Mouse (Mus musculus) ovary, adult 2 months (tissue): ENCODE measurements around the gene Ppil3. TPM values are rescaled to one million over a fixed set of nuclear protein-coding genes. Genes with fewer than 3 reads are reported as not detected.

Experiments
- polyA plus RNA-seq: library from polyadenylated mRNA; depleted of rRNA; stranded (reverse); fragments of >200 nt; gene quantifications from 2 replicates; pipeline ENCODE4 v1.2.3, GENCODE M21; 2012; rRNA removed

Ppil3 gene
- 16.6 and 18.2 TPM in 2 replicates for polyA plus RNA-seq

DNA sequence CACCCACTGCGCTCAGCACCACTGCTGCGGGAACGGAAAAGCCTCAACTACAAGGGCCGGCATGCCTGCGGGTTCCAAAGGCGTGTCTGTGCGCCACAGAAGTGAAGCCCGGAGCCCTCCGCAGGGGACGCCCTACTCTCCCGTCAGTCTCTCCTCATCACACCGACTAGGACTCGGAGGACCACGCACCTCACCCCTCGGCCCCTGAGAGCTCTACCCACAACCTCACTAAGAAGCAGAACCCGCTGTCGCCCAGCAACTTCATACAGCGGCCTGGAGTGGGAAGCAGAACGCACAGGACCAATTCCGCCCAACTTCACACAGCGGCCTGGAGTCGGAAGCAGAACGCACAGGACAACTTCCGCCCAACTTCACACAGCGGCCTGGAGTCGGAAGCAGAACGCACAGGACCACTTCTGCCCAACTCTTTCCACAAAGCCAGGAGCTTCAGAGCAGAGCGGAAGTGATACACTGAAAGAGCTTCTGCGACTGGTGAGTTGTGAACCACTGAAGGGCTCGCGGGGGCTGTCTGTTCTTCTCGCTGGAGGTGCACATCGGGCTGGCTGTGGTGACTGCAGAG, at the start of gene Ppil3, which contains the start of gene Nif3l1:
TSS of gene Ppil3 (minus strand) at position 344 of the 580 bp plus-strand sequence.
TSS of gene Nif3l1 (plus strand) at position 9 of the 580 bp plus-strand sequence.

DNA sequence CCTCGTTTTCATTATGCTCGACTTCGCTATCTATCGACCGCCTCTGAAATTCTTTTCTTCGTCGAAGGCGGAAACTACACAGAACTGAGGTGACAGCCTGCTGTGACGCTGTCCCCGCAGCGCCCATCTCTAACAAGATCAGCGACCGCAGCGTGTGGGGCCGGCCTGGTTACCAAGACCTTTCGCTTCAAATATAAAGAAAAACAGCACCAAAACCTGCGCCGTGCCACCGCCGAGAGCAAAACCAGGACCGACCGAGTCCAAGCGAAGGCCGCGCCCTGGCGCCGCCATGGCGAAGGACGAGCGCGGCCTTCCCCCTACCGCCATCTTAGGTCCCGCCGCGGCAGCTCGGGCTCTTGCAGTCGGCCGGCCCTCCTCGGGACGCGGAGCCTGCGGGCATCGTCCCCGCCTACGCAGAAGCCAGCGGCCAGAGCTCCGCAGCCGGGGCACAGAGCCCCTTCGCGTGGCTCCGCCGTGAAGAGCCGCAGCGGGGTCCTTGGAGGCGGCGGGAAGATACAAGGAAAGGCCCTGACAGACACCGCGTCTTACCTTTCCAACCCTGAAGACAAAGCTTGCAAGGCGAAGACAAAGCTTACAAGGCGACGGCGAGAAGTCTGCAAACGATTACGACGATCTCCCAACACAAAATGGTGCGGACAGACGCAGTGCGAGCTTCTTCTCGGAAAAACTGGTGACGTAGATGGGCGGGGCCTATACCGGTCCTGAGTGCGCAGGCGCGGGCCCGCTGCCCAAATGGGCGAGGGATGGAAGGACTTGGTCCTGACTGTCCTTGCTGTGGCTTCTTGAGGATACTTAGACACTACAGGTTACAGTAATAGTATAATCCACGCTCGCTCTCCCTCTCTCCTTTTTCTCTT, 21.7 kb downstream of the Ppil3 start, which contains the start of gene Clk1:
TSS of gene Clk1 (minus strand) at position 696 of the 878 bp plus-strand sequence.

DNA sequence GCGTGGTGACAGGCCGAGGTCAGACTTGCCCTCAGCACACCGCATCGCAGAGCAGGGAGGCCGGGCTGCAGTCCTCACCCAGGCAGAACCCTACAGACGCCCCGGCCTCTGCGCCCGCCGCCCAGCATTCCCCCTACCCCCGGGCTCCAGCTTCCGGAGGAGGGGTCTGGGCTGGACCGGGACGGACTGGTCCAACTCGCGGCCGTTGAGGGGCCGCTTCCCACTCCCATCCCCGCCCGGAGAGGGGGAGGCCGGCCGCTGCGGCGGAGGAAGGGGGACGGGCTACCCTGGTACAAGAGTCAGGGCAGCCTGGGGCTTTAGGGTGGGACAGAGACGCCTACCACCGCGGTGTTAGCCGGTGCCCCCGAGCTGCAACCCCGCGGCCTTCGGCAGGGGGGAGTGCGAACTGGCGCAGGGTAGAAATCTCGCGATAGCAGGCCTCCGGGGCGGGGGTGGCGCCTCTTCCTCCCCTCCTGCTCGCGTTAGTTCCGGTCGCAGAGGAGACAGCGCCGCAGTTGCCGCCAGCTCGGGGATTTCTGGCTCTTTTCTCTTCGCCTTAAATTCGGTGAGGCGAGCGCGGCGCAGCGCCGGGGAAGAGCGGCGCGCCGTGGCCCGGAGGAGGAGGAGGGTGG, 52.5 kb downstream of the Ppil3 start, which contains the start of gene Bzw1:
TSS of gene Bzw1 (plus strand) at position 247 of the 632 bp plus-strand sequence.

Other genes starting within 250 kb of the Ppil3 start
- gene Aox4, start 235.1 kb downstream of the Ppil3 start, polyA plus RNA-seq: 0.21 and 0.48 TPM in 2 replicates
- gene Aox2, start 167.2 kb downstream of the Ppil3 start, polyA plus RNA-seq: 0.20 and 0.28 TPM in 2 replicates
- 35.0 and 35.2 TPM in 2 replicates for gene Bzw1, start 52.6 kb downstream of the Ppil3 start, polyA plus RNA-seq
- gene Clk1, start 21.4 kb downstream of the Ppil3 start, polyA plus RNA-seq: 22.1 and 32.9 TPM in 2 replicates
- gene Nif3l1, start 335 bp downstream of the Ppil3 start, polyA plus RNA-seq: 19.4 and 21.1 TPM in 2 replicates
- gene Orc2, start 59.6 kb upstream of the Ppil3 start, polyA plus RNA-seq: 19.3 and 24.8 TPM in 2 replicates
- 0.92 and 1.7 TPM in 2 replicates for gene Fam126b, start 140.8 kb upstream of the Ppil3 start, polyA plus RNA-seq
- gene Ndufb3, start 140.9 kb upstream of the Ppil3 start, polyA plus RNA-seq: 12.7 and 21.6 TPM in 2 replicates